Mouse (Mus musculus): ENCODE measurements around the gene Rps6kl1. TPM values are rescaled to one million over a fixed set of nuclear protein-coding genes. Genes with fewer than 3 reads are reported as not detected.

Rps6kl1 gene
- total and polyA plus RNA-seq, 2 experiments from 2014 or later: 31.6 to 33.8 TPM

- Histone ChIP-seq H3K4me2 (ENCODE audit: low read depth) (no peak overlapping the region), H3K9me3 (ENCODE audit: low read length) (no peaks in the 10 kb centered on the region), H3K27ac (ENCODE audit: low read depth, low read length) (no peak overlapping the region), H3K9ac (no peak overlapping the region), H3K27me3 (ENCODE audit: insufficient read depth, low read length) (no peaks in the 10 kb centered on the region), H3K4me3 (ENCODE audit: low read depth, low read length) (no peak overlapping the region), H3K4me1 (ENCODE audit: insufficient read depth) (peaks cover 20% of the 10 kb centered on the region; the same call in 1 of the 2 replicates), H3K36me3 (ENCODE audit: insufficient read depth) (no peaks in the 10 kb centered on the region; the same call in 1 of the 2 replicates)
- DNase-seq: no peak
- TF ChIP-seq CTCF (IDR thresholded peaks at IDR 0.05; ENCODE audit: low read depth): no peak
- no peak for ATAC-seq
- WGBS: 21% methylated on average over 4 of the region's 4 CpGs
These were observed 41.6 kb downstream of the Rps6kl1 start for GRCm38 (mm10) chr12:85109426-85109825.

- Histone ChIP-seq H3K9me3 (ENCODE audit: low read length) (no peaks in the 10 kb centered on the region), H3K9ac (no peak overlapping the region), H3K4me3 (ENCODE audit: low read depth, low read length) (no peak overlapping the region), H3K4me1 (ENCODE audit: insufficient read depth) (peaks cover 20% of the 10 kb centered on the region; the same call in 1 of the 2 replicates), H3K27ac (ENCODE audit: low read depth, low read length) (no peak overlapping the region), H3K4me2 (ENCODE audit: low read depth) (no peak overlapping the region), H3K27me3 (ENCODE audit: insufficient read depth, low read length) (no peaks in the 10 kb centered on the region), H3K36me3 (ENCODE audit: insufficient read depth) (no peaks in the 10 kb centered on the region)
- ATAC-seq (no peak), DNase-seq (no peak)
- WGBS: 48% methylated on average over 3 of the region's 3 CpGs
- no peak for TF ChIP-seq CTCF (IDR thresholded peaks at IDR 0.05; ENCODE audit: low read depth)
These were observed 42.4 kb downstream of the Rps6kl1 start for GRCm38 (mm10) chr12:85108643-85109042.

- TF ChIP-seq CTCF (IDR thresholded peaks at IDR 0.05; ENCODE audit: low read depth): no peak
- no peak for ATAC-seq
- no peak overlapping the region for H3K4me2 ChIP-seq (ENCODE audit: low read depth)
These were observed 44.8 kb downstream of the Rps6kl1 start for GRCm38 (mm10) chr12:85106292-85106691.

GRCm38 (mm10) chr12:85104789-85105188, 46.3 kb downstream of the Rps6kl1 start:
- DNase-seq: no peak
- no peak overlapping the region for H3K27ac ChIP-seq (ENCODE audit: low read depth, low read length)
- H3K4me1 ChIP-seq (ENCODE audit: insufficient read depth): 0 out of 2 replicates have a peak, but pooled peaks cover 2% of the 10 kb centered on the region
- WGBS: 81% methylated on average over 8 of the region's 8 CpGs
- H3K9ac ChIP-seq: no peak overlapping the region
- H3K4me3 ChIP-seq (ENCODE audit: low read depth, low read length): no peak overlapping the region
- H3K36me3 ChIP-seq (ENCODE audit: insufficient read depth): no peaks in the 10 kb centered on the region
- TF ChIP-seq CTCF (IDR thresholded peaks at IDR 0.05; ENCODE audit: low read depth): no peak
- H3K27me3 ChIP-seq (ENCODE audit: insufficient read depth, low read length): no peaks in the 10 kb centered on the region
- H3K9me3 ChIP-seq (ENCODE audit: low read length): no peaks in the 10 kb centered on the region
- no peak overlapping the region for H3K4me2 ChIP-seq (ENCODE audit: low read depth)
- ATAC-seq: no peak

More at GRCm38 (mm10) chr12:85106292-85106691, 44.8 kb downstream of the Rps6kl1 start:
- Histone ChIP-seq H3K27me3 (ENCODE audit: insufficient read depth, low read length) (no peaks in the 10 kb centered on the region), H3K27ac (ENCODE audit: low read depth, low read length) (no peak overlapping the region), H3K4me1 (ENCODE audit: insufficient read depth) (0 out of 2 replicates have a peak, but pooled peaks cover 6% of the 10 kb centered on the region), H3K9me3 (ENCODE audit: low read length) (no peaks in the 10 kb centered on the region), H3K36me3 (ENCODE audit: insufficient read depth) (no peaks in the 10 kb centered on the region), H3K9ac (no peak overlapping the region), H3K4me3 (ENCODE audit: low read depth, low read length) (no peak overlapping the region)
- 6% methylated on average over 8 of the region's 8 CpGs for WGBS
- no peak for DNase-seq

- H3K4me3 ChIP-seq (ENCODE audit: low read depth, low read length): no peak overlapping the region
- no peaks in the 10 kb centered on the region for H3K27me3 ChIP-seq (ENCODE audit: insufficient read depth, low read length)
- no peak overlapping the region for H3K9ac ChIP-seq
- no peak overlapping the region for H3K27ac ChIP-seq (ENCODE audit: low read depth, low read length)
- WGBS: 85% methylated on average over 8 of the region's 8 CpGs
- H3K4me2 ChIP-seq (ENCODE audit: low read depth): no peak overlapping the region
- H3K36me3 ChIP-seq (ENCODE audit: insufficient read depth): no peaks in the 10 kb centered on the region
- no peaks in the 10 kb centered on the region for H3K9me3 ChIP-seq (ENCODE audit: low read length)
- ATAC-seq (no peak), DNase-seq (no peak)
- TF ChIP-seq CTCF (IDR thresholded peaks at IDR 0.05; ENCODE audit: low read depth): no peak
- H3K4me1 ChIP-seq (ENCODE audit: insufficient read depth): no peaks in the 10 kb centered on the region
These were observed 48.0 kb downstream of the Rps6kl1 start for GRCm38 (mm10) chr12:85103096-85103495.

GRCm38 (mm10) chr12:85101521-85102106, 49.5 kb downstream of the Rps6kl1 start:
- H3K4me3 ChIP-seq (ENCODE audit: low read depth, low read length): no peak overlapping the region
- H3K9ac ChIP-seq: no peak overlapping the region
- no peak overlapping the region for H3K27ac ChIP-seq (ENCODE audit: low read depth, low read length)
- no peaks in the 10 kb centered on the region for H3K4me1 ChIP-seq (ENCODE audit: insufficient read depth)
- ATAC-seq (no peak), DNase-seq (no peak)
- no peaks in the 10 kb centered on the region for H3K9me3 ChIP-seq (ENCODE audit: low read length)
- no peaks in the 10 kb centered on the region for H3K27me3 ChIP-seq (ENCODE audit: insufficient read depth, low read length)
- WGBS: 75% methylated on average over 5 of the region's 5 CpGs
- H3K4me2 ChIP-seq (ENCODE audit: low read depth): no peak overlapping the region
- no peaks in the 10 kb centered on the region for H3K36me3 ChIP-seq (ENCODE audit: insufficient read depth)
- no peak for TF ChIP-seq CTCF (IDR thresholded peaks at IDR 0.05; ENCODE audit: low read depth)

GRCm38 (mm10) chr12:85101001-85101400, 50.1 kb downstream of the Rps6kl1 start:
- ATAC-seq (no peak), DNase-seq (no peak)
- no peaks in the 10 kb centered on the region for H3K4me1 ChIP-seq (ENCODE audit: insufficient read depth)
- 50% methylated on average over 14 of the region's 14 CpGs for WGBS
- no peak overlapping the region for H3K27ac ChIP-seq (ENCODE audit: low read depth, low read length)
- H3K4me2 ChIP-seq (ENCODE audit: low read depth): no peak overlapping the region
- no peaks in the 10 kb centered on the region for H3K27me3 ChIP-seq (ENCODE audit: insufficient read depth, low read length)
- H3K9ac ChIP-seq: no peak overlapping the region
- H3K9me3 ChIP-seq (ENCODE audit: low read length): no peaks in the 10 kb centered on the region
- no peak overlapping the region for H3K4me3 ChIP-seq (ENCODE audit: low read depth, low read length)
- no peak for TF ChIP-seq CTCF (IDR thresholded peaks at IDR 0.05; ENCODE audit: low read depth)
- no peaks in the 10 kb centered on the region for H3K36me3 ChIP-seq (ENCODE audit: insufficient read depth)
